ENCODE assay signal across 9 mouse cellular contexts in genomic region chr9:96350010-96350409, GRCm38 (mm10). TPM values are rescaled to one million over a fixed set of nuclear protein-coding genes. Genes with fewer than 3 reads are reported as not detected.
A peak's percentile ranks its signal among the peaks of the same experiment; 100 is the strongest.
DNase-seq lines count a peak whose midpoint lies in the region; ATAC-seq lines count a peak whose summit lies in the region.
"Had no signal": no experiment of that assay in that cellular context is flagged by ENCODE, and none has a peak within 500 bp of the region (broad histone marks: within the 10 kb centered on the region; RNA-seq: fewer than 3 reads in every experiment).

No protein-coding gene starts in this region.

- H3K4me2 ChIP-seq in hindbrain, embryonic 12.5 days (replicated peaks), result no peak overlapping the region
- H3K4me2 ChIP-seq in heart, embryonic 12.5 days, result no peak overlapping the region
- H3K4me2 ChIP-seq: liver, embryonic 15.5 days had no signal

- H3K27me3 ChIP-seq in hindbrain, embryonic 10.5 days (ENCODE audit: insufficient read depth, poor library complexity, severe bottlenecking), result no peaks in the 10 kb centered on the region
- no peaks in the 10 kb centered on the region for H3K27me3 ChIP-seq in hindbrain, embryonic 12.5 days
- no peaks in the 10 kb centered on the region for H3K27me3 ChIP-seq in heart, embryonic 12.5 days (replicated peaks)
- H3K27me3 ChIP-seq: liver, embryonic 15.5 days had no signal

- peaks cover 32% of the 10 kb centered on the region for H3K36me3 ChIP-seq in hindbrain, embryonic 10.5 days
- 0 out of 2 replicates have a peak, but pooled peaks cover under 1% of the 10 kb centered on the region for H3K36me3 ChIP-seq in hindbrain, embryonic 12.5 days
- H3K36me3 ChIP-seq in heart, embryonic 12.5 days, result peaks cover 14% of the 10 kb centered on the region

- no peak overlapping the region for H3K4me3 ChIP-seq in hindbrain, embryonic 10.5 days
- H3K4me3 ChIP-seq in hindbrain, embryonic 12.5 days, result no peak overlapping the region
- H3K4me3 ChIP-seq in heart, embryonic 12.5 days, result no peak overlapping the region
- H3K4me3 ChIP-seq: liver, embryonic 15.5 days had no signal

- WGBS in hindbrain, embryonic 10.5 days, result 46% methylated on average over 4 of the region's 4 CpGs
- WGBS in hindbrain, embryonic 12.5 days, result 50% methylated on average over 4 of the region's 4 CpGs
- 27% methylated on average over 4 of the region's 4 CpGs for WGBS in heart, embryonic 12.5 days

- no peaks in the 10 kb centered on the region for H3K9me3 ChIP-seq in hindbrain, embryonic 10.5 days
- H3K9me3 ChIP-seq in hindbrain, embryonic 12.5 days (replicated peaks), result no peaks in the 10 kb centered on the region
- no peaks in the 10 kb centered on the region for H3K9me3 ChIP-seq in heart, embryonic 12.5 days (replicated peaks)
- H3K9me3 ChIP-seq: liver, embryonic 15.5 days had no signal

- no peak overlapping the region for H3K9ac ChIP-seq in hindbrain, embryonic 12.5 days
- H3K9ac ChIP-seq in heart, embryonic 12.5 days, result no peak overlapping the region
- H3K9ac ChIP-seq: liver, embryonic 15.5 days had no signal

- 0 out of 2 replicates have a peak, but pooled peaks cover 8% of the 10 kb centered on the region for H3K4me1 ChIP-seq in hindbrain, embryonic 10.5 days (replicated peaks)
- no peaks in the 10 kb centered on the region; the same call in 1 of the 2 replicates for H3K4me1 ChIP-seq in hindbrain, embryonic 12.5 days
- H3K4me1 ChIP-seq in heart, embryonic 12.5 days (replicated peaks), result peaks cover 35% of the 10 kb centered on the region

- no peak for ATAC-seq in hindbrain, embryonic 12.5 days (ENCODE audit: low FRiP score)
- no peak; the same call in 1 of the 2 replicates for ATAC-seq in heart, embryonic 12.5 days (ENCODE audit: insufficient number of reproducible peaks, low FRiP score)

- H3K27ac ChIP-seq in hindbrain, embryonic 10.5 days, result no peak overlapping the region
- no peak overlapping the region for H3K27ac ChIP-seq in hindbrain, embryonic 12.5 days
- H3K27ac ChIP-seq in heart, embryonic 12.5 days (ENCODE audit: poor library complexity, severe bottlenecking), result peak overlapping the region; percentile 11; the same call in 1 of the 2 replicates
- H3K27ac ChIP-seq: liver, embryonic 15.5 days had no signal

- peak; percentile 39 for DNase-seq in hindbrain, embryonic 10.5 days (ENCODE audit: low spot score)
- DNase-seq in adrenal gland, postnatal 14 days, result peak; percentile 77
- DNase-seq in embryo, embryonic 9.5 days (ENCODE audit: extremely low spot score), result peak; percentile 51
- DNase-seq in kidney, postnatal 4 days, result peak; percentile 61 to 80
- peak; percentile 82 for DNase-seq in lung, postnatal 25 days (ENCODE audit: low spot score)
- DNase-seq in spleen, postnatal 36 days (ENCODE audit: low spot score in 2 of 2), result peak; percentile 55 to 58

RNA-seq across cellular contexts. Expression of gene Atp1b3, which starts 14.2 kb away (rescaled TPM):
- 162 and 177 TPM in 2 replicates for polyA plus RNA-seq in hindbrain, embryonic 10.5 days (2016; fragmentation: Nextera tagmentation; extraction: Ambion mirVana)
- polyA plus RNA-seq in hindbrain, embryonic 12.5 days (2016; fragmentation: Nextera tagmentation; extraction: Ambion mirVana), result 166 and 167 TPM in 2 replicates
- total RNA-seq in adrenal gland, postnatal 14 days (2021), result 167 and 168 TPM in 2 replicates
- polyA plus RNA-seq in heart, embryonic 12.5 days (2016; fragmentation: Nextera tagmentation; extraction: Ambion mirVana), result 164 and 168 TPM in 2 replicates
